Mouse (Mus musculus) intestine, embryonic 15.5 days (tissue): ENCODE results near the gene Dlk1. TPM values are rescaled to one million over a fixed set of nuclear protein-coding genes. Genes with fewer than 3 reads are reported as not detected.

Experiments used
- polyA plus RNA-seq: library from polyadenylated mRNA; unstranded; fragments of >200 nt; fragmentation: Nextera tagmentation; extraction: Ambion mirVana; gene quantifications from 2 replicates; pipeline ENCODE4 v1.2.1, GENCODE M21; 2015

Dlk1 gene
- polyA plus RNA-seq, 1 experiment from 2014 or later = 395 TPM

Other genes starting within 250 kb of the Dlk1 start
- 1.1 and 1.4 TPM in 2 replicates for gene Rtl1, start 147.5 kb downstream of the Dlk1 start, polyA plus RNA-seq